Mouse (Mus musculus) lung, embryonic 15.5 days (tissue): Measurements from ENCODE around the gene Prkacb. TPM values are rescaled to one million over a fixed set of nuclear protein-coding genes. Genes with fewer than 3 reads are reported as not detected.
A peak's percentile ranks its signal among the peaks of the same experiment; 100 is the strongest.

Experiments used
- ATAC-seq: fragments of 200-750 bp; cut with Nextera tagmentation; 2 replicates; pipeline ENCODE4 v1.8.0; 2017; ENCODE audit warnings: moderate number of reproducible peaks, borderline replicate concordance; ENCODE audit not compliant: low FRiP score, low TSS enrichment; ENCODE audit errors: extremely low read depth
- H3K27ac ChIP-seq: fragments of 300-500 bp; sonication (generic); 2 replicates; pipeline ENCODE4 v1.5.1; 2015; ENCODE audit warnings: moderate library complexity, mild to moderate bottlenecking, inconsistent platforms
- H3K27me3 ChIP-seq: fragments of 300-500 bp; sonication (generic); 2 replicates; pipeline ENCODE4 v1.6.1; 2015; ENCODE audit warnings: inconsistent platforms
- H3K36me3 ChIP-seq: fragments of 300-500 bp; sonication (generic); 2 replicates; pipeline ENCODE4 v1.6.1; 2015; ENCODE audit warnings: inconsistent platforms
- H3K4me1 ChIP-seq: fragments of 300-500 bp; sonication (generic); 2 replicates; pipeline ENCODE4 v1.6.1; 2015; ENCODE audit warnings: inconsistent platforms
- H3K4me2 ChIP-seq: fragments of 300-500 bp; sonication (generic); 2 replicates; pipeline ENCODE4 v1.6.1; 2015; ENCODE audit warnings: inconsistent platforms, mild to moderate bottlenecking, moderate library complexity
- H3K4me3 ChIP-seq: fragments of 300-500 bp; sonication (generic); 2 replicates; pipeline ENCODE4 v1.5.1; 2015; ENCODE audit warnings: mild to moderate bottlenecking, inconsistent platforms
- H3K9ac ChIP-seq: fragments of 300-500 bp; sonication (generic); 2 replicates; pipeline ENCODE4 v1.6.1; 2015; ENCODE audit warnings: inconsistent platforms
- H3K9me3 ChIP-seq: fragments of 300-500 bp; sonication (generic); 2 replicates; pipeline ENCODE4 v1.6.1; 2016; ENCODE audit warnings: inconsistent platforms
- WGBS: fragments of 180-500 bp; shearing (Covaris S2); methylation state at CpG from one replicate; pipeline ENCODE4 v1.1.7; 2015; 5-methylcytosine and 5-hydroxymethylcytosine counted together
- polyA plus RNA-seq: library from polyadenylated mRNA; unstranded; fragments of >200 nt; fragmentation: Nextera tagmentation; extraction: Ambion mirVana; gene quantifications from 2 replicates; pipeline ENCODE4 v1.2.1, GENCODE M21; 2015

The Prkacb gene
- polyA plus RNA-seq, 1 experiment from 2014 or later: 64.5 TPM

GRCm38 (mm10) chr3:146682140-146682651 lies 130.6 kb downstream of the Prkacb start:
- peak overlapping the region; percentile 56 for H3K4me2 ChIP-seq
- ATAC-seq: no peak
- H3K27me3 ChIP-seq: no peaks in the 10 kb centered on the region
- H3K36me3 ChIP-seq: no peaks in the 10 kb centered on the region
- H3K9me3 ChIP-seq: no peaks in the 10 kb centered on the region
- peak overlapping the region; percentile 48 for H3K27ac ChIP-seq
- 39% methylated on average over 13 of the region's 13 CpGs for WGBS
- H3K4me3 ChIP-seq: peak overlapping the region; percentile 26
- peak overlapping the region; percentile 27; the same call in 1 of the 2 replicates for H3K9ac ChIP-seq
- H3K4me1 ChIP-seq: peaks cover 10% of the 10 kb centered on the region

- Histone ChIP-seq H3K4me1 (peaks cover 10% of the 10 kb centered on the region), H3K4me3 (no peak overlapping the region), H3K36me3 (no peaks in the 10 kb centered on the region), H3K27ac (no peak overlapping the region), H3K9ac (no peak overlapping the region), H3K9me3 (no peaks in the 10 kb centered on the region), H3K27me3 (no peaks in the 10 kb centered on the region), H3K4me2 (peak overlapping the region; percentile 56)
- ATAC-seq: no peak
- 47% methylated on average over 8 of the region's 8 CpGs for WGBS
Observed at GRCm38 (mm10) chr3:146681696-146682095, 131.1 kb downstream of the Prkacb start.

GRCm38 (mm10) chr3:146680625-146681024 lies 132.2 kb downstream of the Prkacb start:
- peaks cover 10% of the 10 kb centered on the region for H3K4me1 ChIP-seq
- no peak overlapping the region for H3K9ac ChIP-seq
- H3K27ac ChIP-seq: no peak overlapping the region
- H3K27me3 ChIP-seq: no peaks in the 10 kb centered on the region
- ATAC-seq: no peak
- H3K4me3 ChIP-seq: no peak overlapping the region
- 88% methylated on average over 13 of the region's 13 CpGs for WGBS
- no peaks in the 10 kb centered on the region for H3K36me3 ChIP-seq
- no peaks in the 10 kb centered on the region for H3K9me3 ChIP-seq
- no peak overlapping the region for H3K4me2 ChIP-seq

DNA sequence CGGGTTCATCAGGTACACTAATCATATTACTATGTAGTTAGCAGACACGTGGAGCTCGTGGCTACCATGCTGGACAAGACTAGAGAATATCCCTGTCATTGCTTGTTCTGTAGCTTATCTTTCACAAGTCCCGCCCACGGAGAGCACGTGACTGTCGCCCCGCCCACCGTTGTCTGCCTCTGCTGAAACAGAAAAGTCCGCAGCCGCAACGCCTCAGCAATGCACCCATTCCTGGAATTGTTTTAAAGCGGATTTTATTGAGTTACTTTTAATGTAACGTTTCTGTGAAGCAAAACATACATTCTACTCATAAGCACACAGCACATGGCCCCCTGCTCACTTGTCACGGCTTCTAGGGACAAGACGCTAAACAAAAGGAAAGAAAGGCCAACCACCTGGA lies 133.1 kb downstream of the Prkacb start:
- Histone ChIP-seq H3K27me3 (no peaks in the 10 kb centered on the region), H3K4me2 (no peak overlapping the region), H3K9me3 (no peaks in the 10 kb centered on the region), H3K36me3 (no peaks in the 10 kb centered on the region), H3K4me3 (no peak overlapping the region), H3K4me1 (peaks cover 10% of the 10 kb centered on the region), H3K27ac (no peak overlapping the region), H3K9ac (no peak overlapping the region)
- ATAC-seq: no peak
- 91% methylated on average over 16 of the region's 16 CpGs for WGBS

Other genes with a start within 250 kb of the Prkacb start
- 0.12 and 0.39 TPM in 2 replicates for gene Uox, start 242.6 kb downstream of the Prkacb start, polyA plus RNA-seq
- gene Dnase2b, start 197.4 kb downstream of the Prkacb start, polyA plus RNA-seq: not detected in 2 replicates
- 0.08 and 0.12 TPM in 2 replicates for gene 4930503B20Rik, start 161.7 kb downstream of the Prkacb start, polyA plus RNA-seq
- gene Samd13, start 127.4 kb downstream of the Prkacb start, polyA plus RNA-seq: 1.1 and 1.2 TPM in 2 replicates
- gene Ttll7, start 39.4 kb upstream of the Prkacb start, polyA plus RNA-seq: 3.4 and 3.5 TPM in 2 replicates